Comparison of ENCODE assay signal across 8 mouse cellular contexts in the genomic region with DNA sequence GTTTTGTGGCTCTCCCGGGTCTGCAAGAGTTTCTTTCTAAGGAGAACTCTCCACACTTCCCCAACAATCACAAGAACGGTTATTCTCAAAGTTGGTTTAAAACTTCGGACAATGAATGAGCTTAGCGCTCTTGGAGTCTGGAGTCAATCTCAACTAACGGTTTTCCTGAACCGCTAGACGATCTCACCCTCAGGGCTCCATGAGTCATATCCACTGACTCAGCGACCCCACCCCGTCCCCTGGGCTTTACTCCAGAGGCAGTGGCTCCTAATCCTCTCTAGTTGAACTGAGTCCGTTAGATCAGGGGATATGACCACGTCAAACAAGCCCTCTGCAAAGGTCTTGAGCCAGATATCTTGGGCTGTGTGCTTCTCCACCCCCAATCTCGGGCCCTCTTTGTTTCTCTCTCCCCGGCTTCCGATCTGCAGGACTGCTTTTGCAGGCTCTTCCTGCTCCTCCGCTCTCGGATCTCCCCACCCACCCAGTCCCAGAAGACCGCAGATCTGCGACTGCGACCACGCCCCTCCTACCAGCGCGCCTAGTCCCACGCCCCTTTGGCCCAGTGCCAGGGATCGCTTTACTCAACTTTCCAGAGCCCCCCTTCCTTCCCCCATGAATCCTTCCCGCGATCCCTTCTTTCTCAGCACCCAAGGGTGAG. TPM values are rescaled to one million over a fixed set of nuclear protein-coding genes. Genes with fewer than 3 reads are reported as not detected.
DNase-seq lines count a peak whose midpoint lies in the region; ATAC-seq lines count a peak whose summit lies in the region.

A gene (plus strand): TSS at position 520 of the 658 bp plus-strand sequence.

- peak within 1 kb of the TSS; percentile 93 for H3K27ac ChIP-seq in hindbrain, embryonic 12.5 days

- no peaks in the 10 kb centered on the region for H3K27me3 ChIP-seq in hindbrain, embryonic 12.5 days

- H3K4me1 ChIP-seq in hindbrain, embryonic 12.5 days, result peaks cover 20% of the 10 kb centered on the region

- peak within 1 kb of the TSS; percentile 86 for H3K4me3 ChIP-seq in hindbrain, embryonic 12.5 days

- no peaks in the 10 kb centered on the region for H3K9me3 ChIP-seq in hindbrain, embryonic 12.5 days (replicated peaks)

- H3K4me2 ChIP-seq in hindbrain, embryonic 12.5 days (replicated peaks), result peak within 1 kb of the TSS; percentile 69

- ATAC-seq in hindbrain, embryonic 12.5 days (ENCODE audit: low FRiP score), result peak; percentile 92

- WGBS in hindbrain, embryonic 12.5 days, result 0% methylated on average over 26 of the region's 26 CpGs

- peak within 1 kb of the TSS; percentile 89 for H3K9ac ChIP-seq in hindbrain, embryonic 12.5 days

- peak; percentile 73 for DNase-seq in T-cell, adult 2 months (ENCODE audit: low spot score)
- peak; percentile 18 for DNase-seq in cerebellum, adult 9-11 months
- peak; percentile 24 to 70 for DNase-seq in frontal cortex, postnatal 10 days (ENCODE audit: low spot score in 2 of 2)
- DNase-seq in layer of hippocampus, postnatal 25 days (ENCODE audit: extremely low spot score in 1 of 2, low spot score in 1 of 2), result peak; percentile 40 to 61
- DNase-seq in lung, postnatal 4 days, result peak; percentile 91 to 93
- DNase-seq in right cerebral cortex, postnatal 14 days, result peak; percentile 73
- DNase-seq in urinary bladder, postnatal 36 days (ENCODE audit: low spot score in 2 of 2), result peak; percentile 80 to 88

- peaks cover 12% of the 10 kb centered on the region for H3K36me3 ChIP-seq in hindbrain, embryonic 12.5 days

RNA-seq across cellular contexts. Expression of the gene that starts here (rescaled TPM):
- 1,011 and 1,056 TPM in 2 replicates for polyA plus RNA-seq in hindbrain, embryonic 12.5 days (2016; fragmentation: Nextera tagmentation; extraction: Ambion mirVana)
- total RNA-seq in layer of hippocampus, postnatal 25 days (2021), result 10 to 100 TPM; 57.6 to 62.8 TPM

Comparison
In these comparisons a context has a peak if more than half of its experiments do, and no peak if none do; other contexts are left out.
1. Peak in every context shown above with its lines: DNase-seq, ATAC-seq, H3K4me3 ChIP-seq and H3K27ac ChIP-seq.
2. DNase-seq: peak in every context shown above with its lines; median percentile 92 in lung, postnatal 4 days; 84 in urinary bladder, postnatal 36 days; 73 in T-cell, adult 2 months; 73 in right cerebral cortex, postnatal 14 days; 50 in layer of hippocampus, postnatal 25 days; 47 in frontal cortex, postnatal 10 days; 18 in cerebellum, adult 9-11 months.